Mouse (Mus musculus) olfactory bulb, adult 2 months (tissue): ENCODE results near the gene Rabl3.

Experiments
- CTCF ChIP-seq: fragments of 200-500 bp; IDR thresholded peaks from 2 replicates; pipeline ENCODE4 v1.5.1; 2012; ENCODE audit warnings: low read depth, mild to moderate bottlenecking, low read length, moderate library complexity; ENCODE audit not compliant: insufficient read depth
- POLR2A ChIP-seq: fragments of 200-500 bp; IDR thresholded peaks from 2 replicates; pipeline ENCODE4 v1.6.1; 2012; ENCODE audit warnings: mild to moderate bottlenecking, low read depth, low read length, moderate library complexity; ENCODE audit not compliant: insufficient read depth

DNA sequence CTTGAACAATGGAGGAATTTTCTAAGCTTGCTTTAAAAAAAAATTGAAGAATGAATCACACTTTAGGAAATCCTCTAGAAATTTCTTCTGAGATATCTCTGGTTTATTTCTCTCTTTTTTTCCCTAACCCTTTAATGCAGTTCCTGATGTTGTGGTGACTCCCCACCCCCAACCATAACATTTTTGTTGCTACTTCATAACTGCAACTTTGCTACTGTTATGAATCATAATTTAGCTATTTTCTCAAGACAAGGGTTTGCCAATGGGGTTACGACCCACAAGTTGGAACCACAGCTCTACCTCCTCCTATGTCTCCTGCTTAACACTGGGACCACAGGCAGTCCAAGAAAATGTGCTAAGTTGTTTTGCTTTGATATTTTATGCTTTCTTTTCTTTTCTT, 63.7 kb downstream of the Rabl3 start:
- TF ChIP-seq CTCF (no peak), POLR2A (no peak)
